Mouse (Mus musculus): ENCODE data around the gene Dmrtc2.
"Not testable (repeated sequence)": the region's sequence is repeated elsewhere in the genome, so short reads cannot be mapped to it uniquely, and the experiment has no call there.

The Dmrtc2 gene

GRCm38 (mm10) chr7:24869532-24870165 lies at the start of gene Dmrtc2, which contains the start of gene Lypd4:
Gene Dmrtc2, plus strand, starts transcription at chr7:24870057.
Gene Lypd4, minus strand, starts transcription at chr7:24869941.
- DNase-seq (ENCODE audit: low read depth, low spot score) = no peak

DNA sequence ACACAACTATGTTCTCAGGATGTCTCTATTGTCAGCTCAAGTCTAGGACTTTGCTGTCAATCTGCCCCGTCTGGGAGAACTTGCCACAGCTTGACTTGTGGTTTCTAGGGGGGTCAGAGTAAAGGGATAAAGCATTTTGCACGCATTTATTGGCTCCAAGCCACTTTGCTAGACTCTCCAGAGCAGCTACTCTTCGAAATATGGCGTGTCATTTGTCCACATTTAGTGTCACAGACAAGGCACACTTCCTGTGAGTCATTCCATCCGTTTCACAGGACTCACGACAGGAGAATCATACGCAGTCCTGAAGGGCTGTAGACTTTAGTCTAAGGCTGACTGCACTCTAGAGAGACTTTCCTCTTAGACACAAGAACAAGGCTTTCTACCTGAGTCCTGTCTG lies 45.4 kb upstream of the Dmrtc2 start:
- DNase-seq (ENCODE audit: low read depth, low spot score) = no peak

DNA sequence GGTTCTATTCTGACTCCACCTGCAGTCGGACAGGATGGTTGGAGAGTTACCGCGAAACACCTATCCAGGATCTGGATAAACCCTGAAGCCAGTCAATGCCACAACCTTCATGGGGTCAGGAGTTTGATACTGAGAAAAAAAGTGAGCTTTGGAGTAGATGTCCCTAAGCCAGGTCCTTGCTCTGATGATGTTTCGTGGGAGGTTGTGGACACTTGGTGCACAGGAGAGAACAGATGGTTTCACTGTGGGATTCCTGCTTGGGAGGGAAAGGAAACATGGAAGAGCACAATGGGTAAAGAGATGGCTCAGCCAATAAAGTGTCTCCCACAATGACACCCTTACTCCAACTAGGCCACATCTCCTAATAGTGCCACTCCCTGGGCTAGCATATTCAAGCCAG lies 42.7 kb upstream of the Dmrtc2 start:
- DNase-seq (ENCODE audit: low read depth, low spot score) = no peak

- not testable (repeated sequence) for DNase-seq (ENCODE audit: low read depth, low spot score)
These were observed 31.0 kb upstream of the Dmrtc2 start for GRCm38 (mm10) chr7:24838732-24839409.

DNA sequence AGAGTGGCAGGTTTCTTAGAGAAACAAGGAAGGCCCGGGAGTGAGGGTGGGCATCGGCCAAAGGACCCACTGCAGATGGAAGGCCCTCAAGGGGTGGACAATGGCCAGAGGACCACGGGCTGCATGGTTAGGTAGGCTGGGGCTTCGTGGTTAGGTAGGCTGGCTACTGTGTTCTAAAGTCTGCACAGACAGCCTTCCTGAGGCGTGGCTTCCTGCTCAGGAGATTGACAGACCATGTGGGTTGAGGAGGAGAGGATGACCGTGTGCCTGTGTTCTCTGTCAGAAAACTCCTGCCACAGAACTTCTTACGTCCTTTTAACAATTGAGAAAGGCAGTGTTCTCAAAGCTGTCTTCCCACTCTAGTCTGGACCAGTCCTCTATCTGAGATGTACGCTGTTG lies 30.4 kb upstream of the Dmrtc2 start:
- DNase-seq (ENCODE audit: low read depth, low spot score) = no peak

DNA sequence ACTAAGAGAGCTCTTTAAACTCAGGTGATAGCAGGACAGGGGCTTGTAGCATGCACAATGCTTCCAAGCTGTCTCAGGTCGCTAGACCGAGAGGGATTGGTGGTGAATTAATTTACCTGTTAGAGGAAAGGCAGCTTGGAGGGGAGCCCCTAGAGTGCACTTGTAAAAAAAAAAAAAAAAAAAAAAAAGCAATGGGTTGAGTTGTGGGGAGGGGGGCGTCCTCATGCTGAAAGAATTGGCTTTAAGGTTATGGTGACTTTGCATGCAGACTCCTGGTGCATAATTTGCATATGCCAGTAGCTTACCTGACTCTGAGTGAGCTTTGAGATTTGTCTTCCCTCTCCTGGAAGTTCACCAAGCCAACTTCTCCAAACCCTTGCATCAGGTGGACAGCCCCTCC lies 29.5 kb upstream of the Dmrtc2 start:
- DNase-seq (ENCODE audit: low read depth, low spot score) = no peak

DNA sequence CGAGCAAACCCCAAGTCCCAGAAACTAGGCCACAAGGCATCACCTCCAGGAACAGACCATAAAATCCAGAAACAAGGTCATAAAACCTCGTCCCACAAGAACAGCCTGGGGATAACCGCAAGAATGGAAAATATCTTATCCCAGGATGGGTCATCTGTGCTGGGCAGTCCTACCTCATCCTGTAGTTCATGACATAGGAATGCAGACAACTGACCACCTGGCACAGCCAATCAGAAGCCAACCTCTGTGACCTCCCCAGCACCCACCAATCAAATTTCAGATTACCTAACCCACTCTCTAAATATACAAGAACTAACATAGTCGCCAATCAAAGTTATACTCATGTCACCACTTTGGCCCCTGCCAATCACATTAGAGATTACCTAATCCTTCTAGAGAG lies 28.8 kb upstream of the Dmrtc2 start:
- DNase-seq (ENCODE audit: low read depth, low spot score) = no peak

GRCm38 (mm10) chr7:24844144-24844543 lies 25.7 kb upstream of the Dmrtc2 start:
- no peak for DNase-seq (ENCODE audit: low read depth, low spot score)

GRCm38 (mm10) chr7:24845181-24845580 lies 24.7 kb upstream of the Dmrtc2 start:
- DNase-seq (ENCODE audit: low read depth, low spot score) = no peak

DNA sequence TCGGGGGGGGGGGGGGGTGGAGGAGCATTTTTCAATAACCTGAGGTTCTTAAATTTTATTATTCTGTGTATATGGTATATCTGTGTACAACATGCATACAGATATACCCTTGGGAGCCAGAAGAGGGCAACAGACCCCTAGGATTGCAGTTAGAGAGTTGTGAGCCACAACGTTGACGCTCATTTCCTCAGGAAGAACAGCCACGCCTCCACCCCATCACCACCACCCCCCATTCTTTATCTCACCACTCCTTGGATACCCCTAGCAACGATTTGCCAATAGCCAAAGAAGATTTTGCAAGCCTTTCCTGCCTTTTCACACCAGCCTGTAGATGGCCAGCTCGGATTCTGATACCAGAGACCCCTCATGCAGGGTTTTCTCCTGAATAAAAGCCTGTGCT lies 24.1 kb upstream of the Dmrtc2 start:
- DNase-seq (ENCODE audit: low read depth, low spot score) = peak; percentile 65

DNA sequence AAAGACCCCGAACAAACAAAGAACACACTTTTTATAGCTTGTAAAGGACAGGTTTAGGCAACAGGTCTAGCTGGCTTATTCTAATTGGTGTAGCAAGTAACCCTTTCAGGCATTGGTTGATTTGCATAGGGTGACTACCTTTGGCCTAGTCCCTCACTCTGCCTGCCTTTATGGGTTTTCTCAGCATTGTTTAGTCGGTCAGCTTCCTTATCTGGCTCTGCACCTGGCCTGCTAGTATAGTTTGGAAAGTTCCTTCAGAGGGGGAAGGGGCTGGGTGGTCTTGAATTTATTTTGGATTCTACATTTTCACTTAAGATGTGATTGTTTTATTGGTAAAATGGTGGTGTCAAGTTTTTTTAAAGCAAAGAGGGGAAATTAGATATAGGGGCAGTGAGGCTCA lies 23.3 kb upstream of the Dmrtc2 start:
- not testable (repeated sequence) for DNase-seq (ENCODE audit: low read depth, low spot score)

GRCm38 (mm10) chr7:24850162-24850561 lies 19.7 kb upstream of the Dmrtc2 start:
- DNase-seq (ENCODE audit: low read depth, low spot score) = no peak

DNA sequence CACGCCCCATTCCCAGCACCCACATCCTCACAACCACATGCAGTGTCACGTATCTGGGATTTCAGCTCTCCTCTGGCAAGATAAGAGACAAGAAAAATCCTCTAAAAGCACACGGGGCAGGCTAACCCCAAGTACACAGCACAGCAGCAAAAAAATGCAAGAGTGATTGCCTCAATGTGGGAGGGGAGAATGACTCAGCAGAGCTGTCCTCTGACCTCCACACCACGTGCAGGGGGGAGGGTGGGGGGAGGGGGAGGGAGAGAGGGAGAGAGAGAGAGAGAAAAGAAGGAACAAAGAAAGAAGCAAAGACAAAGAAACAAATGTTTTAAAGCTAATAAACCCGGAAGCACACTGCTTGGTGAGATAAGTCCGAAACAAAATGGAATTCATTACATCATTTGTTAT lies 19.0 kb upstream of the Dmrtc2 start:
- DNase-seq (ENCODE audit: low read depth, low spot score) = no peak

- no peak for DNase-seq (ENCODE audit: low read depth, low spot score)
These were observed 18.1 kb upstream of the Dmrtc2 start for GRCm38 (mm10) chr7:24851596-24852325.

GRCm38 (mm10) chr7:24852557-24853232 lies 17.2 kb upstream of the Dmrtc2 start:
- no peak for DNase-seq (ENCODE audit: low read depth, low spot score)

DNA sequence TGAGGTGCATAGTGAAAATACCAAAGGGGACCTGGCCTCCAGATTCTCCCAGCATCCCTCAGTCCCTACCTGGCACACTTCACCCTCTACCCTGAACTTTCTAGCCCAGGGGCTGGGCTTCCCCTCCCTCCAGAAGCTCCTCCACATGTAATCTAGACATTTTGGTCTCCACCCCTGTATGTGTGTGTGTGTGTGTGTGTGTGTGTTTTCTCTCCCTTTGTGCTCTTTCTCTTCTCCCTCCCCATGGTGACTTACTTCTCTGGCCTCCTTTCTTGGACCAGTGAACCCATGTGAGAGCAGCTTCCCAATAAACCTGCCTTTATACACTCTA lies 16.7 kb upstream of the Dmrtc2 start:
- no peak for DNase-seq (ENCODE audit: low read depth, low spot score)

- no peak for DNase-seq (ENCODE audit: low read depth, low spot score)
These were observed 16.2 kb upstream of the Dmrtc2 start for GRCm38 (mm10) chr7:24853695-24854094.

DNA sequence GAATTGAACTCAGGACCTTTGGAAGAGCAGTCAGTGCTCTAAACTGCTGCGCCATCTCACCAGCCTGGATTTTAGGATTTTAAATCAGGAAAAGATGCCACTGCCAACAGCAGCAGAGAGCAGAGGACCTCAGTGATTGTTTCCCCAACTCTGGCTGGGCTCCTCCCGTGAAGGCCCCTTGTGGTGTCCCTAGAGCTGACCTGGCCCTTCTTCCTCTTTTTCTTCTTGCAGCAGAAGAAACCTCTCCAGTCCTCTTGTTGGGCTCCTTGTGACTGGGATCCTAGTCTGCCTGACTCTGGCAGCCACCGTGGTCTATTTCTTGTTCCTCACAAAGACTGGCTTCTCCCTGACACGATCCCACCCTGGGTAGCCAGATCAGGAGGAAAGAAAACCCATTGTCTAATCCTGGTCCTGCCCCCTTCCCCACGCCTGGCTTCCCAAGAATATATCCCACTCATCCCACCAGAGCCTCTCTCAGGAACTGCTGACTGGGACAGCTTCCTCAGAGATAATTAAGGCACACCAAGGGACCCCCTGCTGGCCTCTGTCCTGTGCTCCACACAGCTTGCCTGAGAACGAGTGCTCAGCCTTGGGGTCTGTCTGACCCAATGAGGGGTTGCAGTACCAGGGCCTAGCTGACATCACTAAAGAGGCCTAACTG lies 13.3 kb upstream of the Dmrtc2 start:
- no peak for DNase-seq (ENCODE audit: low read depth, low spot score)

DNA sequence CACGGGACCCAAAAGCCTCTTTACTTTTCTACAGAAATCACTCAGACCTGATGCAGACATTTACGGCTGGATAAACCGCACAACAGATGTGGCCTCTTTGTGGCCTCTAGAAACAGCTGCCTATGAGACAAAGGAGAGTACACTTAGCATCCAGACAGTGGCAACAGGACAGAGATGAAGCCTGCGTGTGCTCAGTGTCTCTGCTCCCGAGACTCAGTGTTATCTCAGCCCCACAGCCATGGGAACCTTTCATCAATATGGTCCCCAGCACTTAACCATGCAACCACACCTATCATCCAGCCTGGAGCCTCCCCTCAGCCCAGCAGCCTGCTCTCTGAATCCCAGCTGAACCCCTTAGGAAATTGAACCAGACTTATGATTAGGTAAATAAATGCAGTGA lies 10.6 kb upstream of the Dmrtc2 start:
- DNase-seq (ENCODE audit: low read depth, low spot score) = no peak

GRCm38 (mm10) chr7:24861913-24862312 lies 7.9 kb upstream of the Dmrtc2 start, which contains the start of gene Gm9844:
Gene Gm9844, plus strand, starts transcription at chr7:24862213.
- no peak for DNase-seq (ENCODE audit: low read depth, low spot score)

GRCm38 (mm10) chr7:24862853-24863252 lies 7.0 kb upstream of the Dmrtc2 start:
- DNase-seq (ENCODE audit: low read depth, low spot score) = no peak

- DNase-seq (ENCODE audit: low read depth, low spot score) = no peak
These were observed 5.7 kb upstream of the Dmrtc2 start for GRCm38 (mm10) chr7:24864156-24864555.

Measured in WW6 (cell line).